Mouse (Mus musculus): ENCODE measurements around the gene Wsb2. TPM values are rescaled to one million over a fixed set of nuclear protein-coding genes. Genes with fewer than 3 reads are reported as not detected.
A peak's percentile ranks its signal among the peaks of the same experiment; 100 is the strongest.

Gene Wsb2
- polyA plus RNA-seq, 1 experiment from 2014 or later: 88.9 TPM

GRCm38 (mm10) chr5:117347838-117348237 lies 9.3 kb upstream of the Wsb2 start:
- ATAC-seq (ENCODE audit: low FRiP score): no peak
- no peak overlapping the region for H3K4me2 ChIP-seq (replicated peaks; ENCODE audit: low read depth, low read length)
- no peaks in the 10 kb centered on the region for H3K36me3 ChIP-seq (ENCODE audit: control insufficient read depth, insufficient read depth, low read length)
- H3K27ac ChIP-seq (ENCODE audit: low read depth, low read length): no peak overlapping the region
- H3K4me3 ChIP-seq (ENCODE audit: low read depth, low read length): no peak overlapping the region
- 91% methylated on average over 2 of the region's 2 CpGs for WGBS
- H3K9ac ChIP-seq (ENCODE audit: low read depth, low read length): no peak overlapping the region
- H3K27me3 ChIP-seq (ENCODE audit: control insufficient read depth, insufficient read depth, low read length): no peaks in the 10 kb centered on the region
- DNase-seq (ENCODE audit: low spot score): no peak
- no peaks in the 10 kb centered on the region for H3K9me3 ChIP-seq (ENCODE audit: control insufficient read depth, low read length)
- no peaks in the 10 kb centered on the region for H3K4me1 ChIP-seq (replicated peaks; ENCODE audit: control insufficient read depth, insufficient read depth, low read length)

- no peak overlapping the region for H3K27ac ChIP-seq (ENCODE audit: low read depth, low read length)
- peak; percentile 57; the same call in 1 of the 2 replicates for ATAC-seq (ENCODE audit: low FRiP score)
- WGBS: 25% methylated on average over 19 of the region's 19 CpGs
Observed at GRCm38 (mm10) chr5:117348279-117348678, 8.8 kb upstream of the Wsb2 start.

GRCm38 (mm10) chr5:117354121-117354520 lies 3.0 kb upstream of the Wsb2 start:
- DNase-seq (ENCODE audit: low spot score) (no peak), ATAC-seq (ENCODE audit: low FRiP score) (no peak)
- 84% methylated on average over 8 of the region's 8 CpGs for WGBS
- H3K36me3 ChIP-seq (ENCODE audit: control insufficient read depth, insufficient read depth, low read length): no peaks in the 10 kb centered on the region
- H3K27ac ChIP-seq (ENCODE audit: low read depth, low read length): no peak overlapping the region
- H3K4me1 ChIP-seq (replicated peaks; ENCODE audit: control insufficient read depth, insufficient read depth, low read length): 0 out of 2 replicates have a peak, but pooled peaks cover 2% of the 10 kb centered on the region
- H3K9ac ChIP-seq (ENCODE audit: low read depth, low read length): no peak overlapping the region
- no peak overlapping the region for H3K4me2 ChIP-seq (replicated peaks; ENCODE audit: low read depth, low read length)
- H3K27me3 ChIP-seq (ENCODE audit: control insufficient read depth, insufficient read depth, low read length): no peaks in the 10 kb centered on the region
- H3K9me3 ChIP-seq (ENCODE audit: control insufficient read depth, low read length): no peaks in the 10 kb centered on the region
- H3K4me3 ChIP-seq (ENCODE audit: low read depth, low read length): no peak overlapping the region

More at GRCm38 (mm10) chr5:117348279-117348678, 8.8 kb upstream of the Wsb2 start:
- H3K9me3 ChIP-seq (ENCODE audit: control insufficient read depth, low read length): no peaks in the 10 kb centered on the region
- no peak overlapping the region for H3K4me3 ChIP-seq (ENCODE audit: low read depth, low read length)
- H3K9ac ChIP-seq (ENCODE audit: low read depth, low read length): no peak overlapping the region
- no peaks in the 10 kb centered on the region for H3K27me3 ChIP-seq (ENCODE audit: control insufficient read depth, insufficient read depth, low read length)
- no peaks in the 10 kb centered on the region for H3K4me1 ChIP-seq (replicated peaks; ENCODE audit: control insufficient read depth, insufficient read depth, low read length)
- no peak overlapping the region; the same call in 1 of the 2 replicates for H3K4me2 ChIP-seq (replicated peaks; ENCODE audit: low read depth, low read length)
- DNase-seq (ENCODE audit: low spot score): peak; percentile 85
- no peaks in the 10 kb centered on the region for H3K36me3 ChIP-seq (ENCODE audit: control insufficient read depth, insufficient read depth, low read length)

GRCm38 (mm10) chr5:117355648-117356303 lies 1.3 kb upstream of the Wsb2 start:
- Histone ChIP-seq H3K27ac (ENCODE audit: low read depth, low read length) (no peak overlapping the region), H3K4me3 (ENCODE audit: low read depth, low read length) (no peak overlapping the region), H3K27me3 (ENCODE audit: control insufficient read depth, insufficient read depth, low read length) (no peaks in the 10 kb centered on the region), H3K4me1 (replicated peaks; ENCODE audit: control insufficient read depth, insufficient read depth, low read length) (peaks cover 2% of the 10 kb centered on the region; the same call in 1 of the 2 replicates), H3K9ac (ENCODE audit: low read depth, low read length) (no peak overlapping the region), H3K4me2 (replicated peaks; ENCODE audit: low read depth, low read length) (no peak overlapping the region; the same call in 1 of the 2 replicates), H3K9me3 (ENCODE audit: control insufficient read depth, low read length) (no peaks in the 10 kb centered on the region), H3K36me3 (ENCODE audit: control insufficient read depth, insufficient read depth, low read length) (no peaks in the 10 kb centered on the region)
- WGBS: 59% methylated on average over 14 of the region's 14 CpGs
- ATAC-seq (ENCODE audit: low FRiP score): no peak
- DNase-seq (ENCODE audit: low spot score): no peak

GRCm38 (mm10) chr5:117356365-117357128 lies 557 bp upstream of the Wsb2 start:
- Histone ChIP-seq H3K4me2 (replicated peaks; ENCODE audit: low read depth, low read length) (peak overlapping the region; percentile 86), H3K36me3 (ENCODE audit: control insufficient read depth, insufficient read depth, low read length) (no peaks in the 10 kb centered on the region), H3K27me3 (ENCODE audit: control insufficient read depth, insufficient read depth, low read length) (no peaks in the 10 kb centered on the region), H3K9ac (ENCODE audit: low read depth, low read length) (peak overlapping the region; percentile 94), H3K4me3 (ENCODE audit: low read depth, low read length) (peak overlapping the region; percentile 93), H3K9me3 (ENCODE audit: control insufficient read depth, low read length) (no peaks in the 10 kb centered on the region), H3K4me1 (replicated peaks; ENCODE audit: control insufficient read depth, insufficient read depth, low read length) (peaks cover 2% of the 10 kb centered on the region; the same call in 1 of the 2 replicates), H3K27ac (ENCODE audit: low read depth, low read length) (peak overlapping the region; percentile 93)
- WGBS: under 1% methylated on average over 24 of the region's 24 CpGs
- ATAC-seq (ENCODE audit: low FRiP score): peak; percentile 64
- peak; percentile 64 for DNase-seq (ENCODE audit: low spot score)

- no peaks in the 10 kb centered on the region for H3K36me3 ChIP-seq (ENCODE audit: control insufficient read depth, insufficient read depth, low read length)
- H3K9me3 ChIP-seq (ENCODE audit: control insufficient read depth, low read length): no peaks in the 10 kb centered on the region
- H3K4me1 ChIP-seq (replicated peaks; ENCODE audit: control insufficient read depth, insufficient read depth, low read length): peaks cover 2% of the 10 kb centered on the region; the same call in 1 of the 2 replicates
- peak overlapping the region; percentile 86 for H3K4me2 ChIP-seq (replicated peaks; ENCODE audit: low read depth, low read length)
- ATAC-seq (ENCODE audit: low FRiP score) (peak; percentile 70), DNase-seq (ENCODE audit: low spot score) (peak; percentile 62)
- peak overlapping the region; percentile 93 for H3K4me3 ChIP-seq (ENCODE audit: low read depth, low read length)
- peak overlapping the region; percentile 93 for H3K27ac ChIP-seq (ENCODE audit: low read depth, low read length)
- H3K27me3 ChIP-seq (ENCODE audit: control insufficient read depth, insufficient read depth, low read length): no peaks in the 10 kb centered on the region
- under 1% methylated on average over 41 of the region's 49 CpGs for WGBS
- H3K9ac ChIP-seq (ENCODE audit: low read depth, low read length): peak overlapping the region; percentile 94
Observed at GRCm38 (mm10) chr5:117357478-117358247, 559 bp downstream of the Wsb2 start.

GRCm38 (mm10) chr5:117358248-117358630 lies 1.1 kb downstream of the Wsb2 start:
- H3K27ac ChIP-seq (ENCODE audit: low read depth, low read length): peak overlapping the region; percentile 93; the same call in 1 of the 2 replicates
- no peaks in the 10 kb centered on the region for H3K27me3 ChIP-seq (ENCODE audit: control insufficient read depth, insufficient read depth, low read length)
- WGBS: 8% methylated on average over 6 of the region's 6 CpGs
- peak overlapping the region; percentile 93 for H3K4me3 ChIP-seq (ENCODE audit: low read depth, low read length)
- peak overlapping the region; percentile 86 for H3K4me2 ChIP-seq (replicated peaks; ENCODE audit: low read depth, low read length)
- H3K9me3 ChIP-seq (ENCODE audit: control insufficient read depth, low read length): no peaks in the 10 kb centered on the region
- peak overlapping the region; percentile 94 for H3K9ac ChIP-seq (ENCODE audit: low read depth, low read length)
- H3K36me3 ChIP-seq (ENCODE audit: control insufficient read depth, insufficient read depth, low read length): no peaks in the 10 kb centered on the region
- DNase-seq (ENCODE audit: low spot score) (no peak), ATAC-seq (ENCODE audit: low FRiP score) (no peak)
- H3K4me1 ChIP-seq (replicated peaks; ENCODE audit: control insufficient read depth, insufficient read depth, low read length): peaks cover 2% of the 10 kb centered on the region; the same call in 1 of the 2 replicates

- 39% methylated on average over 11 of the region's 11 CpGs for WGBS
- H3K4me2 ChIP-seq (replicated peaks; ENCODE audit: low read depth, low read length): no peak overlapping the region; the same call in 1 of the 2 replicates
- H3K4me3 ChIP-seq (ENCODE audit: low read depth, low read length): no peak overlapping the region
- no peaks in the 10 kb centered on the region for H3K9me3 ChIP-seq (ENCODE audit: control insufficient read depth, low read length)
- ATAC-seq (ENCODE audit: low FRiP score) (no peak), DNase-seq (ENCODE audit: low spot score) (peak; percentile 77)
- H3K4me1 ChIP-seq (replicated peaks; ENCODE audit: control insufficient read depth, insufficient read depth, low read length): peaks cover 2% of the 10 kb centered on the region; the same call in 1 of the 2 replicates
- no peaks in the 10 kb centered on the region for H3K27me3 ChIP-seq (ENCODE audit: control insufficient read depth, insufficient read depth, low read length)
- no peak overlapping the region for H3K9ac ChIP-seq (ENCODE audit: low read depth, low read length)
- H3K36me3 ChIP-seq (ENCODE audit: control insufficient read depth, insufficient read depth, low read length): no peaks in the 10 kb centered on the region
- H3K27ac ChIP-seq (ENCODE audit: low read depth, low read length): no peak overlapping the region
Observed at GRCm38 (mm10) chr5:117358725-117359124, 1.6 kb downstream of the Wsb2 start.

Data from hindbrain, embryonic 11.5 days (tissue).